Mouse (Mus musculus): ENCODE results near the gene Card11. TPM values are rescaled to one million over a fixed set of nuclear protein-coding genes. Genes with fewer than 3 reads are reported as not detected.

Card11 gene
- polyA plus RNA-seq, 1 experiment from 2014 or later: 0.42 TPM

DNA sequence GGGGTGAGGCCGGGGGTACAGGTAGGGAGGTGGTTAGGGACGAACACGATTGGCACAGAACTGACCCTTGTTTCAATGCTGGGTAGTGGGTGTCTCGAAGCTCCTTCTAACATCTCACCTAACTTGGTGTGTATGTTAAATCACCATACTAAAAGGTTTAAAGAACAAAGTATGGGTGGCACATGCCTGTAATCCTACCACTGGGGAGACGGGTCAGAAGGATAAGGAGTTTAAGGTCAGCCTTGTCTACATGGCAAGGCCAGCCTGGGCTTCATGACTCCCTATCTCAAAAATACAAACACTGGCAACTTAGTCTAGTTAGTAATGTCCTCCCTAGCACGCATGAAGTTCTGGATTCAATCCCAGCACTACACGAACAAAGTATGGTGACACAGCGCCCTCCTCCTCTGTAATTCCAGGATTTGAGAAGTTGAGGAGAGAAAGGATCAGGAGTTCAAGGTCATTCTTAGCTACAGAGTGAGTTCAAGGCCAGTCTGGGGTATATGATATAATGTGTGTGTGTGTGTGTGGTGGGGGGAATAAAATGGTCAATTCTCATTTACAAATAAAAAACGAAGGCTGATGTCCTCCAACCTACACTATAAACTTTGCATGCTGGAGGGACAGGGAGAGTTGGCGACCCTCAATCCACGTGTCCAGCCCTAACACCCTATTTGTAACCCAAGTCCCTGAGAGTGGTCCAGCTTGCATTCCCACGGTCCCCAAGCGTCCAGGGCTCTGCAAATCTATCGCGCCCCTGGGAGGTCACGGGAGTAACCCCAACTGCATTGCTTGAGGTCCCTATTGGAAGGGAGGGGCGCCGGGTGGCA is 171.1 kb downstream of the Card11 start:
- no peak overlapping the region; the same call in 1 of the 2 replicates for H3K27ac ChIP-seq
- H3K9ac ChIP-seq: peak overlapping the region; percentile 94
- H3K4me3 ChIP-seq: peak overlapping the region; percentile 84
- H3K9me3 ChIP-seq: no peaks in the 10 kb centered on the region
- ATAC-seq (ENCODE audit: low FRiP score, low read depth): no peak
- peak overlapping the region; percentile 95 for H3K4me2 ChIP-seq (replicated peaks)
- H3K36me3 ChIP-seq: peaks cover 8% of the 10 kb centered on the region; the same call in 1 of the 2 replicates
- peaks cover 39% of the 10 kb centered on the region for H3K4me1 ChIP-seq
- 36% methylated on average over 18 of the region's 18 CpGs for WGBS
- H3K27me3 ChIP-seq: no peaks in the 10 kb centered on the region

DNA sequence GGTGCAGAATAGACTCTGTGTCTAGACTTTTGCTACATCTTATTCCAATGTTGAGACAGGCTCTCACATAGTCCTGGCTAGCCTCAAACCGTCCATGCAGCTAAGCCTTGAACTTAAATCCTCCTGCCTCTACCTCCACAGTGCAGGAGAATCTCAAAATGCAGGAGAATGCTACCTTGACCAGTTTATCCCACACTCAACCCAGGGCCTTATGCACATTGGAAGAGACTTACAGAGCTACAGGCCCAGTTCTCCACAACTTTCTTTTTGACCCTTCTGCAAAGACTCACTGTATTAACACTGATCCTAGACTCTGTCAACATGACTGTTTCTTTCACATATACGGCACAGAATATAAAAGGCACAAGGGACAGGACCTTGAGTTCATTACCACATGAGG is 172.0 kb downstream of the Card11 start:
- no peak for ATAC-seq (ENCODE audit: low FRiP score, low read depth)
- Histone ChIP-seq H3K9ac (peak overlapping the region; percentile 36; the same call in 1 of the 2 replicates), H3K27me3 (no peaks in the 10 kb centered on the region), H3K4me2 (replicated peaks) (peak overlapping the region; percentile 95), H3K9me3 (no peaks in the 10 kb centered on the region), H3K27ac (no peak overlapping the region; the same call in 1 of the 2 replicates), H3K4me3 (peak overlapping the region; percentile 84), H3K36me3 (peaks cover 8% of the 10 kb centered on the region; the same call in 1 of the 2 replicates), H3K4me1 (peaks cover 39% of the 10 kb centered on the region)
- 76% methylated on average over 2 of the region's 2 CpGs for WGBS

DNA sequence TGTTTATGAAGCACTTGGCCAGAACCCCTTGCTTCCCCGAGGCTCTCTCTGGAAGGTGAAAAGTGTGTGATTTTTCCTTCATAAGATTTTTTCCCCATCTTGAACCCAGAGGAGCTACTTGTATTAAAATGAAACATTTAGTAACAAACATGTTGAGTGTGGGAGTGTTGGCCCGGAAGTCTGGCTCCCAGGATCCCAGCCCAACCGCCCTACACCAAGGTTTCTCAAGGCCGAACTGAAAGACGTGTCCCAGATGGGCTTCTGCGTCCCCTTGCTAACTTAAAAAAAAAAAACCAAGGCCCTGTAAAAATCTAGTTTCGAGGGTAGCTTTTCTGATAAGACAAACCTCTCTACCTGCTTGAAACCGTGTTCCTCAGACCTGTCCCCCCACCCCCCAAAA is 172.5 kb downstream of the Card11 start:
- 57% methylated on average over 8 of the region's 8 CpGs for WGBS
- Histone ChIP-seq H3K27ac (0 out of 2 replicates have a peak overlapping the region, but pooled peaks have one; percentile 22), H3K27me3 (no peaks in the 10 kb centered on the region), H3K4me1 (peaks cover 39% of the 10 kb centered on the region), H3K4me2 (replicated peaks) (peak overlapping the region; percentile 95), H3K9ac (peak overlapping the region; percentile 36; the same call in 1 of the 2 replicates), H3K4me3 (peak overlapping the region; percentile 84), H3K9me3 (no peaks in the 10 kb centered on the region), H3K36me3 (peaks cover 8% of the 10 kb centered on the region; the same call in 1 of the 2 replicates)
- ATAC-seq (ENCODE audit: low FRiP score, low read depth): no peak

DNA sequence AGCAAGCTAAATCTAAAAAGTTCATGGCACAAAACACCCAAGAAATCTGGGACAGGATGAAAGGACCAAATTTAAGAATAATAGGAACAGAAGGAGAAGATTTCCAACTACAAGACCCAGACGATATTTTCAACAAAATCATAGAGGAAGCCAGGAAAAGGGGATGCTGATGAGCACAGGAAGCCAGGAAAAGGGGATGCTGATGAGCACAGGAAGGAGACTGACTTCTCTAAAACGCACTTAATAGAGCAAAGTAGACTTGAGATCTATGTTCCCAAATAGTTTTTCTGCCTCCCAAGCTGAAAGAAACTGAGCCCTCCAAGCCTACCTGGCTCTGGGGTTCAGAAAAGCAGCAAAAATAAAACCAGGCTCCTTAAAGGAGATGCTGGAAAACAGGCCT is 173.0 kb downstream of the Card11 start:
- H3K4me2 ChIP-seq (replicated peaks): peak overlapping the region; percentile 95
- H3K9me3 ChIP-seq: no peaks in the 10 kb centered on the region
- 0 out of 2 replicates have a peak overlapping the region, but pooled peaks have one; percentile 40 for H3K9ac ChIP-seq
- no peak for ATAC-seq (ENCODE audit: low FRiP score, low read depth)
- H3K27ac ChIP-seq: no peak overlapping the region
- peaks cover 8% of the 10 kb centered on the region; the same call in 1 of the 2 replicates for H3K36me3 ChIP-seq
- H3K4me1 ChIP-seq: peaks cover 39% of the 10 kb centered on the region
- H3K4me3 ChIP-seq: no peak overlapping the region
- WGBS: 60% methylated on average over 2 of the region's 2 CpGs
- H3K27me3 ChIP-seq: no peaks in the 10 kb centered on the region

DNA sequence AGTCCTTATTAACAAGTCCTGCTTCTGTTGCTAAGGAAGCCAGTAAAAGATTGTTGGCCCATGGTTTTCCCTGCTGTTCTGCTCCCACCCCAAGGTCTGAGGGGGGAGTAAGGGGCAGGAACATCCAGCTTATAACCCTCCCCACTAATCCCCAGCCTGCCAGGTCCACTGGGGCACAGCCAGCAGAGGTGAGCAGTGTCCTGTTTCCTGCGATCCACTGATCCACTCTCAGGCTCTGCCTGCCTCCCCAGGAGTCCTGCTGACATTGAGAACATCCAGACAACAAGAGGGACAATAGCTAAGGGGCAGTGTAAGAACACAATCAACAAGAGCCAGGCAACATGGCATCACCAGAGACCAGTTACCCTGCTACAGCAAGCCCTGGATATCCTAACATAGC is 173.6 kb downstream of the Card11 start:
- WGBS: 29% methylated on average over 1 of the region's 1 CpGs
- Histone ChIP-seq H3K9me3 (no peaks in the 10 kb centered on the region), H3K27me3 (no peaks in the 10 kb centered on the region), H3K36me3 (peaks cover 8% of the 10 kb centered on the region; the same call in 1 of the 2 replicates), H3K4me2 (replicated peaks) (peak overlapping the region; percentile 7), H3K4me1 (peaks cover 39% of the 10 kb centered on the region), H3K4me3 (no peak overlapping the region), H3K9ac (no peak overlapping the region), H3K27ac (no peak overlapping the region; the same call in 1 of the 2 replicates)
- ATAC-seq (ENCODE audit: low FRiP score, low read depth): no peak

DNA sequence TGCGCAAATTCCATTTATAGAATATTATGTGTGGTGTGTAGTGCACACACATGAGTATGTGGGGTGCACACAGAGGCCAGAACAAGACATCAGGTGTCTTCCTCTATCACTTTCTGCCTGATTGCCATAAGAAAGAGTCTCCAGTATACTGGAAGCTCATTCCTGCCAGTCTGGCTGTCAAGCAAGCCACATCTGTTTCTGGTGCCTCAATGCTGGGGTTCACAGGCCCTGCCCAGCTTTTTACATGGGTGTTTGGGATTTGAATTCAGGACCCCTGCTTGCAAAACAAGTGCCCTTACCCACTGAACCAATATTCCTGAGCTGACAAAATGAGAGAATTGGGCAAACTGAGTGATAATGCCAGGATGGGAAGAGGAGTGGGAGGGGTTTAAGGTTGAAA is 174.3 kb downstream of the Card11 start:
- Histone ChIP-seq H3K27ac (no peak overlapping the region), H3K36me3 (peaks cover 8% of the 10 kb centered on the region; the same call in 1 of the 2 replicates), H3K4me1 (peaks cover 39% of the 10 kb centered on the region), H3K4me2 (replicated peaks) (no peak overlapping the region), H3K27me3 (no peaks in the 10 kb centered on the region), H3K9ac (no peak overlapping the region), H3K9me3 (no peaks in the 10 kb centered on the region), H3K4me3 (no peak overlapping the region)
- 95% methylated on average over 1 of the region's 1 CpGs for WGBS
- no peak for ATAC-seq (ENCODE audit: low FRiP score, low read depth)

DNA sequence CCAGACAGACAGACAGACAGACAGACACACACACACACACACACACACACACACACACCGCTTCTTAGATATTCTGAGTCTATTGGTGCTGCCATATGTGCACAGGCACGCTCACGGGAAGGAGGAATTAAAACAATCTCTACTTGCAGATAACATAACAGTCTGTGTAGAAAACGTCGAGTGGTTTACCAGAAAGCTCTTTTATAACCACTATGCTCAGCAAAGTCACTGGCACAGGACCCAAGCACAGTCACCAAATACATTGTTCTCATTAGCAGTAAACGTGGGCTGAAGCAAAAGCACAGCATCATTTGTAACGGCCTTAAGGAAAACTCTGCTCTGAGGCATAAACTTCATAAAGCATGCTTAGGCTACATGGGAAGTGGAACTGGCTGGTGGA is 176.3 kb downstream of the Card11 start:
- H3K4me2 ChIP-seq (replicated peaks): no peak overlapping the region
- H3K9me3 ChIP-seq: no peaks in the 10 kb centered on the region
- H3K27ac ChIP-seq: no peak overlapping the region
- peaks cover 8% of the 10 kb centered on the region; the same call in 1 of the 2 replicates for H3K36me3 ChIP-seq
- no peak overlapping the region for H3K4me3 ChIP-seq
- 83% methylated on average over 7 of the region's 7 CpGs for WGBS
- no peaks in the 10 kb centered on the region for H3K27me3 ChIP-seq
- peaks cover 44% of the 10 kb centered on the region for H3K4me1 ChIP-seq
- no peak overlapping the region for H3K9ac ChIP-seq
- ATAC-seq (ENCODE audit: low FRiP score, low read depth): no peak

DNA sequence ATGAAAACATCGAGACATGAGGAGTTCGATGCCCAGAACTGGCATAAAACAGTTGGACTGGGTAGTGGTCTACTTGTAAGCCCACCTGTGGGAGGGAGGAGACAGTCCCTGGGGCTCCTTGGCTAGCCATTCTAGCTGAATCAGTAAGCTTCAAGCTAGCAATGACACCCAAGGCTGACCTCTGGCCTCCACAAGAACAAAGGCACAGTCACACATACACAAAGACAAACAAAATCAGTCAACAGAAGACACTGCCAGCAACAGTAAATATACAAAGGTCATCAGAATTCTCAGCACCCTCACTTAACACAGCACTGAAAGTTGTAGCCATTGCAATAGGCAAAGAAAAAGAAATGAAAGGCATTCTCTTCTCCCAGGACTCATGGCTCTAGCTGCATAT is 177.0 kb downstream of the Card11 start:
- 92% methylated on average over 2 of the region's 2 CpGs for WGBS
- no peaks in the 10 kb centered on the region for H3K9me3 ChIP-seq
- H3K4me1 ChIP-seq: peaks cover 44% of the 10 kb centered on the region

More for the DNA sequence above, 177.0 kb downstream of the Card11 start:
- H3K36me3 ChIP-seq: peaks cover 8% of the 10 kb centered on the region; the same call in 1 of the 2 replicates
- no peaks in the 10 kb centered on the region for H3K27me3 ChIP-seq
- no peak overlapping the region for H3K4me3 ChIP-seq
- no peak overlapping the region for H3K9ac ChIP-seq
- no peak overlapping the region for H3K27ac ChIP-seq
- ATAC-seq (ENCODE audit: low FRiP score, low read depth): no peak
- no peak overlapping the region for H3K4me2 ChIP-seq (replicated peaks)

Small RNA genes lying within 50 kb of the gene (microRNA-seq; reads per million reads assigned to microRNA genes)
- gene Gm44385: not detected

Other genes starting within 250 kb of the Card11 start
- gene Gna12, start 170.2 kb downstream of the Card11 start, polyA plus RNA-seq (2015; fragmentation: Nextera tagmentation; extraction: Ambion mirVana): 12.0 and 13.8 TPM in 2 replicates
- gene Sdk1, start 240.9 kb upstream of the Card11 start, polyA plus RNA-seq (2015; fragmentation: Nextera tagmentation; extraction: Ambion mirVana): 2.3 and 2.7 TPM in 2 replicates

Measured in limb, embryonic 13.5 days (tissue).